Mouse (Mus musculus): ENCODE measurements around the gene Tubgcp2. TPM values are rescaled to one million over a fixed set of nuclear protein-coding genes. Genes with fewer than 3 reads are reported as not detected.

Tubgcp2 gene
- total RNA-seq, 2 experiments from 2014 or later, result 34.1 to 35.4 TPM

GRCm38 (mm10) chr7:139951079-139951478, 85.4 kb downstream of the Tubgcp2 start:
- DNase-seq (ENCODE audit: low spot score in 2 of 2), result no peak

GRCm38 (mm10) chr7:139950283-139950971, 86.0 kb downstream of the Tubgcp2 start:
- DNase-seq (ENCODE audit: low spot score in 2 of 2), result no peak

- DNase-seq (ENCODE audit: low spot score in 2 of 2), result no peak
Measured at GRCm38 (mm10) chr7:139949893-139950282, 86.6 kb downstream of the Tubgcp2 start.

- no peak for DNase-seq (ENCODE audit: low spot score in 2 of 2)
Measured at GRCm38 (mm10) chr7:139946032-139946431, 90.4 kb downstream of the Tubgcp2 start.

Small RNA genes lying within 50 kb of the gene (microRNA-seq; reads per million reads assigned to microRNA genes)
- gene Mir202 (0 to 1.2 reads per million in 2 experiments), gene Mir7062 (1.4 to 1.7 reads per million in 2 experiments), gene mmu-mir-7686 (0 reads per million in 2 experiments)

Other genes starting within 250 kb of the Tubgcp2 start
- gene Adgra1, start 202.5 kb downstream of the Tubgcp2 start, total RNA-seq (2021), result 10 to 100 TPM; 44.0 to 60.0 TPM
- gene Kndc1, start 142.0 kb downstream of the Tubgcp2 start, total RNA-seq (2021), result 10 to 100 TPM; 84.7 to 86.2 TPM
- gene Utf1, start 92.9 kb downstream of the Tubgcp2 start, total RNA-seq (2021), result not detected
- 1 to 10 TPM in 1 of 2 experiments, under 1 TPM in 1; 0.99 to 1.5 TPM for gene 6430531B16Rik, start 57.9 kb downstream of the Tubgcp2 start, total RNA-seq (2021)
- 1 to 10 TPM; 3.2 to 4.7 TPM for gene Adam8, start 44.1 kb downstream of the Tubgcp2 start, total RNA-seq (2021)
- 10 to 100 TPM; 23.8 to 24.2 TPM for gene Zfp511, start 278 bp downstream of the Tubgcp2 start, total RNA-seq (2021)
- under 1 TPM in 1 of 2 experiments, not detected in 1; 0.15 TPM for gene Msx3, start 12.4 kb upstream of the Tubgcp2 start, total RNA-seq (2021)
- gene Caly, start 45.9 kb upstream of the Tubgcp2 start, total RNA-seq (2021), result 100 to 1,000 TPM; 269 to 293 TPM
- gene Prap1, start 56.7 kb upstream of the Tubgcp2 start, total RNA-seq (2021), result not detected
- gene Fuom, start 65.8 kb upstream of the Tubgcp2 start, total RNA-seq (2021), result 10 to 100 TPM; 41.7 to 43.4 TPM
- 1 to 10 TPM; 4.7 to 5.2 TPM for gene Paox, start 79.1 kb upstream of the Tubgcp2 start, total RNA-seq (2021)
- gene Echs1, start 79.8 kb upstream of the Tubgcp2 start, total RNA-seq (2021), result 10 to 100 TPM; 63.7 to 66.6 TPM
- 10 to 100 TPM; 20.9 to 27.8 TPM for gene Mtg1, start 100.9 kb upstream of the Tubgcp2 start, total RNA-seq (2021)
- gene Sprn, start 118.2 kb upstream of the Tubgcp2 start, total RNA-seq (2021), result 100 to 1,000 TPM; 151 to 156 TPM
- gene Olfr522, start 128.1 kb upstream of the Tubgcp2 start, total RNA-seq (2021), result not detected
- gene Olfr523, start 136.5 kb upstream of the Tubgcp2 start, total RNA-seq (2021), result under 1 TPM in 1 of 2 experiments, not detected in 1; 0.10 TPM
- gene Olfr524, start 169.3 kb upstream of the Tubgcp2 start, total RNA-seq (2021), result not detected
- under 1 TPM; 0.57 to 0.76 TPM for gene Cd163l1, start 181.6 kb upstream of the Tubgcp2 start, total RNA-seq (2021)
- under 1 TPM in 1 of 2 experiments, not detected in 1; 0.27 TPM for gene 5830411N06Rik, start 210.6 kb upstream of the Tubgcp2 start, total RNA-seq (2021)

All from layer of hippocampus, adult 18-20 months (tissue).